Mouse (Mus musculus) cortical plate, adult 2 months (tissue): ENCODE measurements around the gene Tmem239.

Source experiments
- CTCF ChIP-seq: fragments of 200-500 bp; IDR thresholded peaks from 2 replicates; pipeline ENCODE4 v1.5.1; 2011; ENCODE audit warnings: mild to moderate bottlenecking, control low read depth, low read length; ENCODE audit not compliant: insufficient read depth; ENCODE audit errors: extremely low read depth
- POLR2A ChIP-seq: fragments of 200-500 bp; IDR thresholded peaks from 2 replicates; pipeline ENCODE4 v1.6.1; 2011; ENCODE audit warnings: mild to moderate bottlenecking, low read length, control low read depth; ENCODE audit not compliant: insufficient read depth; ENCODE audit errors: extremely low read depth

DNA sequence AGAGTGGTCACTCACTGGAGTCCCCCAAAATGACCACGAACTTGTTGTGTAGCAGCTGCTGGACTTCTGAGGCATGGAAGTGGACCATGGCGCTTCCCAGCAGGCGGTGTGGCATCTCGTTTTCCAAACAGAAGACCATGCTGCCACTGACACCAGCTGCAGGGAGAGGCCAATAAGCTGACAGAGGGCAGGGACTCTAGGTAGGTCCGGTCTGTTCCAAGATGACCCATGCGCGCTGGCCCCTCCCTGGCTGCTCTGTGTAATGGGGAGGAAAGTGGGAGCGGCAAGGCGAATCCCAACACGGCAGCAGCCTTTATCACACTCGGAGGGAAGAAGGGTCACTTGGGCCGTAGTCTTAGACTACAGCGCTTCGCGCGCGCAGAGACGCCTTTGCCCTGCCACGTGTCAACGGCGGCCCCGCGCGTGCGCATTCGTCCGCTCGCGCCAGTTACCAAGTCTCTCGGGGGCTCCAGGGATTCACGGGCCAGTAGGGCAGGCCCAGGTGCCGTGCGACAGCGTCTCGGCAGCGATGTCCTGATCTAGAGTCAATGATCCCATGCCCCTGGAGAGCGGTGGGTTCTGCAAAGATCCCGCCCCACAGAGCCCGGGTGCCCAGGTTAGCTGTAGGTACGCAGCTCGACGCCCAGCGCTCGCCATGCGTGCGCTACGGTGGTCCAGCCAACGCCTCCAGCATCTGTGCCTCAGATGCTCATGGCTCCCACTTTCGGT is 17.3 kb downstream of the Tmem239 start:
- TF ChIP-seq CTCF: no peak
- peak; percentile 43; the same call in 1 of the 2 replicates for TF ChIP-seq POLR2A
